Mouse (Mus musculus): Measurements from ENCODE around the gene Dnah3.

GRCm38 (mm10) chr7:119906523-119907215 is 188.4 kb downstream of the Dnah3 start:
- TF ChIP-seq CTCF (IDR thresholded peaks at IDR 0.05; ENCODE audit: control insufficient read depth, insufficient read depth, insufficient replicate concordance, low read depth, low read length) (no peak), POLR2A (IDR thresholded peaks at IDR 0.05; ENCODE audit: control insufficient read depth, low read depth, low read length) (no peak)

Measured in testis, adult 2 months (tissue).